Mouse (Mus musculus) spleen, adult 2 months (tissue): ENCODE measurements at regions not wholly inside any gene's neighbourhood (a gene's known extent, or its start where the extent isn't known, plus 50 kb on each side); places are given as distances from the start of the nearest gene placed in this dataset.

Experiments used
- CTCF ChIP-seq: fragments of 200-500 bp; IDR thresholded peaks from 2 replicates; pipeline ENCODE4 v1.5.1; 2011; ENCODE audit warnings: mild to moderate bottlenecking, inconsistent platforms; ENCODE audit not compliant: insufficient read depth, insufficient read length, insufficient replicate concordance; ENCODE audit errors: extremely low read depth
- POLR2A ChIP-seq: fragments of 200-500 bp; IDR thresholded peaks from 2 replicates; pipeline ENCODE4 v1.6.1; 2011; ENCODE audit warnings: low read depth, low read length, inconsistent platforms

GRCm38 (mm10) chr11:64329129-64329528 is 106.0 kb upstream of the Hs3st3a1 start:
- TF ChIP-seq CTCF, result no peak
- no peak for TF ChIP-seq POLR2A
